ENCODE assay signal across 9 mouse cellular contexts in the genomic region with DNA sequence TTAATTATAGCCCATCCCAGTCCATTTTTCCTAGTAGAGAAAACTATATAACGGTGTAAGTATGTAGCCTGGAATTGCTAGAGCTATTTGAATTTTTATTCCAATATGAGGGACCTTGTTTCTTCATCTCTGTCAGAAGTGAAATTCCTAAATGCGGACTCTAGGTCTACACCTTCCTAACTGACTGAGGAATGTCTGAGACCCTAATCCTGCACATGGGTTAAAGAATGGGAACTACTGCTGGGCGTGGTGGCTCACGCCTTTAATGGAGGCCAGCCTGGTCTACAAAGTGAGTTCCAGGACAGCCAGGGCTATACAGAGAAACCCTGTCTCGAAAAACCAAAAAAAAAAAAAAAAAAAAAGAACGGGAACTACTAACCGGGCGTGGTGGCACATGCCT. TPM values are rescaled to one million over a fixed set of nuclear protein-coding genes. Genes with fewer than 3 reads are reported as not detected.
A peak's percentile ranks its signal among the peaks of the same experiment; 100 is the strongest.
DNase-seq lines count a peak whose midpoint lies in the region; ATAC-seq and TF ChIP-seq lines count a peak whose summit lies in the region.
"Had no signal": no experiment of that assay in that cellular context is flagged by ENCODE, and none has a peak within 500 bp of the region (broad histone marks: within the 10 kb centered on the region; RNA-seq: fewer than 3 reads in every experiment).

No protein-coding gene starts in this region.

- H3K4me3 ChIP-seq in left cerebral cortex, adult 2 months, result peak overlapping the region; percentile 64
- H3K4me3 ChIP-seq in forebrain, embryonic 10.5 days, result peak overlapping the region; percentile 48
- peak overlapping the region; percentile 43 for H3K4me3 ChIP-seq in limb, embryonic 12.5 days (replicated peaks)
- no peak overlapping the region for H3K4me3 ChIP-seq in olfactory bulb, adult 2 months (ENCODE audit: insufficient read depth, low read depth, low read length)

- H3K27me3 ChIP-seq in forebrain, embryonic 10.5 days (ENCODE audit: poor library complexity, severe bottlenecking), result no peaks in the 10 kb centered on the region
- no peaks in the 10 kb centered on the region for H3K27me3 ChIP-seq in limb, embryonic 12.5 days

- H3K36me3 ChIP-seq in forebrain, embryonic 10.5 days (replicated peaks), result no peaks in the 10 kb centered on the region
- no peaks in the 10 kb centered on the region for H3K36me3 ChIP-seq in limb, embryonic 12.5 days

- TF ChIP-seq CTCF in left cerebral cortex, adult 2 months (IDR thresholded peaks at IDR 0.05), result no peak
- no peak for TF ChIP-seq CTCF in olfactory bulb, adult 2 months (IDR thresholded peaks at IDR 0.05; ENCODE audit: insufficient read depth, low read depth, low read length)

- peak overlapping the region; percentile 37; the same call in 1 of the 2 replicates for H3K9ac ChIP-seq in limb, embryonic 12.5 days (replicated peaks)

- peaks cover 17% of the 10 kb centered on the region for H3K4me1 ChIP-seq in forebrain, embryonic 10.5 days
- H3K4me1 ChIP-seq in limb, embryonic 12.5 days (replicated peaks), result no peaks in the 10 kb centered on the region
- H3K4me1 ChIP-seq in olfactory bulb, adult 2 months (ENCODE audit: control insufficient read depth, insufficient read depth, low read length), result peaks cover 5% of the 10 kb centered on the region; the same call in 1 of the 2 replicates

- ATAC-seq in limb, embryonic 12.5 days (ENCODE audit: insufficient number of reproducible peaks, insufficient read depth, low FRiP score, low TSS enrichment, low read depth), result 0 out of 2 replicates have a peak, but pooled peaks have one; percentile 5

- no peak for TF ChIP-seq POLR2A in olfactory bulb, adult 2 months (IDR thresholded peaks at IDR 0.05; ENCODE audit: insufficient read depth, low read depth, low read length)

- peak overlapping the region; percentile 55 for H3K4me2 ChIP-seq in limb, embryonic 12.5 days

- intact Hi-C loops in left cerebral cortex, adult 2 months (cut with DNase I), result loop anchor here (2.0 kb wide), 1 partner anchor 16 kb away; the partner anchor contains the start of gene Gabbr1

- H3K9me3 ChIP-seq in forebrain, embryonic 10.5 days, result no peaks in the 10 kb centered on the region
- no peaks in the 10 kb centered on the region for H3K9me3 ChIP-seq in limb, embryonic 12.5 days

- peak overlapping the region; percentile 98 for H3K27ac ChIP-seq in left cerebral cortex, adult 2 months
- H3K27ac ChIP-seq in forebrain, embryonic 10.5 days, result peak overlapping the region; percentile 95
- peak overlapping the region; percentile 97 for H3K27ac ChIP-seq in limb, embryonic 12.5 days
- H3K27ac ChIP-seq in olfactory bulb, adult 2 months (ENCODE audit: insufficient read depth, low read depth, low read length), result peak overlapping the region; percentile 100

- DNase-seq in left cerebral cortex, adult 2 months (ENCODE audit: extremely low spot score in 1 of 2, low spot score in 2 of 2), result no peak
- no peak for DNase-seq in left cerebral cortex, adult 11 months (ENCODE audit: low spot score)
- no peak for DNase-seq in forebrain, embryonic 10.5 days (ENCODE audit: extremely low spot score, low spot score)
- DNase-seq in ovary, postnatal 10 days (ENCODE audit: low spot score), result no peak
- no peak for DNase-seq in urinary bladder, postnatal 14 days (ENCODE audit: low spot score)
- DNase-seq in kidney, postnatal 10 days, result no peak

- 70% methylated on average over 8 of the region's 8 CpGs for WGBS in forebrain, embryonic 10.5 days
- WGBS in limb, embryonic 12.5 days, result 68% methylated on average over 8 of the region's 8 CpGs
- WGBS in olfactory bulb, adult 2 months, result 63% methylated on average over 8 of the region's 8 CpGs

RNA-seq across cellular contexts. Expression of gene Mog, which starts 6.0 kb away (rescaled TPM):
- total RNA-seq in left cerebral cortex, adult 2 months (2021), result 10 to 100 TPM; 29.1 to 29.2 TPM
- polyA plus RNA-seq in forebrain, embryonic 10.5 days (2016; fragmentation: Nextera tagmentation; extraction: Ambion mirVana), result 0.16 and 0.30 TPM in 2 replicates
- 0.24 TPM in 1 of 2 replicates, not detected in the other for polyA plus RNA-seq in limb, embryonic 12.5 days (2016; fragmentation: Nextera tagmentation; extraction: Ambion mirVana)
- not detected in 2 replicates for polyA plus RNA-seq in olfactory bulb, adult 2 months (2012; ENCODE audit: insufficient read depth, insufficient read length, low replicate concordance, missing spikeins)
- total RNA-seq: neutrophil, adult 5-6 weeks had no signal

RNA-seq across cellular contexts. Expression of gene Gabbr1, which starts 16.6 kb away (rescaled TPM):
- total RNA-seq in left cerebral cortex, adult 2 months (2021), result 100 to 1,000 TPM; 687 to 720 TPM
- polyA plus RNA-seq in forebrain, embryonic 10.5 days (2016; fragmentation: Nextera tagmentation; extraction: Ambion mirVana), result 8.0 and 8.4 TPM in 2 replicates
- polyA plus RNA-seq in limb, embryonic 12.5 days (2016; fragmentation: Nextera tagmentation; extraction: Ambion mirVana), result 18.0 and 18.1 TPM in 2 replicates
- 220 and 221 TPM in 2 replicates for polyA plus RNA-seq in olfactory bulb, adult 2 months (2012; ENCODE audit: insufficient read depth, insufficient read length, low replicate concordance, missing spikeins)

RNA-seq across cellular contexts. Expression of gene Zfp57, which starts 28.2 kb away (rescaled TPM):
- total RNA-seq in left cerebral cortex, adult 2 months (2021), result 10 to 100 TPM; 16.7 to 17.8 TPM
- 78.5 and 81.0 TPM in 2 replicates for polyA plus RNA-seq in forebrain, embryonic 10.5 days (2016; fragmentation: Nextera tagmentation; extraction: Ambion mirVana)
- 124 and 130 TPM in 2 replicates for polyA plus RNA-seq in limb, embryonic 12.5 days (2016; fragmentation: Nextera tagmentation; extraction: Ambion mirVana)
- polyA plus RNA-seq in olfactory bulb, adult 2 months (2012; ENCODE audit: insufficient read depth, insufficient read length, low replicate concordance, missing spikeins), result not detected in 2 replicates
- total RNA-seq: neutrophil, adult 5-6 weeks had no signal

RNA-seq across cellular contexts. Expression of gene H2-M5, which starts 39.8 kb away (rescaled TPM):
- under 1 TPM; 0.61 to 0.75 TPM for total RNA-seq in left cerebral cortex, adult 2 months (2021)
- 0.74 and 0.94 TPM in 2 replicates for polyA plus RNA-seq in forebrain, embryonic 10.5 days (2016; fragmentation: Nextera tagmentation; extraction: Ambion mirVana)
- 1.4 and 1.9 TPM in 2 replicates for polyA plus RNA-seq in limb, embryonic 12.5 days (2016; fragmentation: Nextera tagmentation; extraction: Ambion mirVana)
- not detected in 2 replicates for polyA plus RNA-seq in olfactory bulb, adult 2 months (2012; ENCODE audit: insufficient read depth, insufficient read length, low replicate concordance, missing spikeins)
- total RNA-seq: neutrophil, adult 5-6 weeks had no signal

RNA-seq across cellular contexts. Expression of gene 2410137M14Rik, which starts 48.1 kb away (rescaled TPM):
- not detected for total RNA-seq in left cerebral cortex, adult 2 months (2021)
- polyA plus RNA-seq in forebrain, embryonic 10.5 days (2016; fragmentation: Nextera tagmentation; extraction: Ambion mirVana), result not detected in 2 replicates
- not detected in 2 replicates for polyA plus RNA-seq in limb, embryonic 12.5 days (2016; fragmentation: Nextera tagmentation; extraction: Ambion mirVana)
- polyA plus RNA-seq in olfactory bulb, adult 2 months (2012; ENCODE audit: insufficient read depth, insufficient read length, low replicate concordance, missing spikeins), result not detected in 2 replicates

Comparison
In these comparisons a context has a peak if more than half of its experiments do, and no peak if none do; other contexts are left out.
1. RNA of gene Gabbr1, which starts 16.6 kb away (polyA plus RNA-seq): 220 to 221 TPM in olfactory bulb, adult 2 months; 18.0 to 18.1 TPM in limb, embryonic 12.5 days and 8.0 to 8.4 TPM in forebrain, embryonic 10.5 days; every median in the first group is over 10 times any median in the second.
2. RNA of gene Zfp57, which starts 28.2 kb away (polyA plus RNA-seq): 124 to 130 TPM in limb, embryonic 12.5 days and 78.5 to 81.0 TPM in forebrain, embryonic 10.5 days; not detected in olfactory bulb, adult 2 months; every median in the first group is over 10 times any median in the second.
3. Peak in every context shown above with its lines, with median percentiles within 50 percentile points of each other: H3K27ac ChIP-seq.